Mouse (Mus musculus) heart, adult 10 weeks (tissue): ENCODE results near the gene Catsperg2. TPM values are rescaled to one million over a fixed set of nuclear protein-coding genes. Genes with fewer than 3 reads are reported as not detected.

Experiments used
- polyA plus RNA-seq: library from polyadenylated mRNA; stranded (reverse); fragments of 350-450 nt; fragmentation: Illumina TruSeq; extraction: RNeasy Lipid Tissue Mini Kit (QIAGEN cat#74804); gene quantifications from one replicate; pipeline ENCODE4 v1.2.3, GENCODE M21; 2014; ENCODE audit warnings: low read depth, low replicate concordance

Gene Catsperg2
- polyA plus RNA-seq = not detected

GRCm38 (mm10) chr7:29726860-29727259 is at the start of gene Catsperg2:
Gene Catsperg2, minus strand, starts transcription at chr7:29727032.

GRCm38 (mm10) chr7:29768090-29768900 is 41.5 kb upstream of the Catsperg2 start, which contains the start of gene Zfp84:
Gene Zfp84, plus strand, starts transcription at chr7:29768552.

Other genes with a start within 250 kb of the Catsperg2 start
- gene Sipa1l3, start 208.4 kb downstream of the Catsperg2 start, polyA plus RNA-seq = 5.6 TPM
- 5.6 TPM for gene Zfp84, start 41.5 kb upstream of the Catsperg2 start, polyA plus RNA-seq
- 5.3 TPM for gene Zfp30, start 57.0 kb upstream of the Catsperg2 start, polyA plus RNA-seq
- 10.3 TPM for gene Zfp790, start 89.1 kb upstream of the Catsperg2 start, polyA plus RNA-seq
- gene Zfp940, start 126.6 kb upstream of the Catsperg2 start, polyA plus RNA-seq = 0.47 TPM
- gene Zfp420, start 132.9 kb upstream of the Catsperg2 start, polyA plus RNA-seq = 5.3 TPM
- 9.3 TPM for gene Zfp27, start 179.5 kb upstream of the Catsperg2 start, polyA plus RNA-seq
- gene Zfp383, start 181.2 kb upstream of the Catsperg2 start, polyA plus RNA-seq = 11.9 TPM
- gene Zfp74, start 227.1 kb upstream of the Catsperg2 start, polyA plus RNA-seq = 5.1 TPM